12 mouse cellular contexts compared by ENCODE assay signal in genomic region chr4:96797583-96797982, GRCm38 (mm10). TPM values are rescaled to one million over a fixed set of nuclear protein-coding genes. Genes with fewer than 3 reads are reported as not detected.
DNase-seq lines count a peak whose midpoint lies in the region; ATAC-seq lines count a peak whose summit lies in the region.
"Had no signal": no experiment of that assay in that cellular context is flagged by ENCODE, and none has a peak within 500 bp of the region (broad histone marks: within the 10 kb centered on the region; RNA-seq: fewer than 3 reads in every experiment).

No protein-coding gene starts in this region.

- no peak overlapping the region for H3K27ac ChIP-seq in forebrain, embryonic 14.5 days (ENCODE audit: low read depth, low read length)
- no peak overlapping the region for H3K27ac ChIP-seq in hindbrain, embryonic 13.5 days
- H3K27ac ChIP-seq in neural tube, embryonic 12.5 days, result no peak overlapping the region
- H3K27ac ChIP-seq: embryonic facial prominence, embryonic 15.5 days; kidney, postnatal 0 days; macrophage had no signal

- ATAC-seq in forebrain, embryonic 14.5 days, result peak; percentile 86
- peak; percentile 84 for ATAC-seq in hindbrain, embryonic 13.5 days (ENCODE audit: low FRiP score)
- ATAC-seq in neural tube, embryonic 12.5 days (ENCODE audit: low FRiP score, low read depth), result peak; percentile 75
- no peak for ATAC-seq in megakaryocyte progenitor cell, adult 5-6 weeks (replicated peaks; ENCODE audit: poor library complexity)

- H3K4me3 ChIP-seq in forebrain, embryonic 14.5 days (ENCODE audit: low read depth, low read length), result no peak overlapping the region
- no peak overlapping the region for H3K4me3 ChIP-seq in hindbrain, embryonic 13.5 days
- no peak overlapping the region for H3K4me3 ChIP-seq in neural tube, embryonic 12.5 days
- H3K4me3 ChIP-seq: embryonic facial prominence, embryonic 15.5 days had no signal

- DNase-seq in left cerebral cortex, postnatal 10 days (ENCODE audit: extremely low spot score in 1 of 2, low spot score in 2 of 2), result peak; percentile 56 to 64
- DNase-seq in left cerebral cortex, adult 11 months (ENCODE audit: low spot score), result no peak
- DNase-seq in forebrain, embryonic 14.5 days (ENCODE audit: low spot score), result peak; percentile 84
- no peak for DNase-seq in urinary bladder, postnatal 14 days (ENCODE audit: low spot score)
- DNase-seq: thymus, postnatal 4 days had no signal

- H3K27me3 ChIP-seq in forebrain, embryonic 14.5 days (replicated peaks; ENCODE audit: control insufficient read depth, insufficient read depth, low read length), result no peaks in the 10 kb centered on the region
- H3K27me3 ChIP-seq in hindbrain, embryonic 13.5 days, result no peaks in the 10 kb centered on the region
- no peaks in the 10 kb centered on the region for H3K27me3 ChIP-seq in neural tube, embryonic 12.5 days (replicated peaks)
- H3K27me3 ChIP-seq: embryonic facial prominence, embryonic 15.5 days had no signal

- no peak overlapping the region for H3K4me2 ChIP-seq in forebrain, embryonic 14.5 days (ENCODE audit: low read length)
- no peak overlapping the region for H3K4me2 ChIP-seq in hindbrain, embryonic 13.5 days
- H3K4me2 ChIP-seq in neural tube, embryonic 12.5 days (replicated peaks), result no peak overlapping the region
- H3K4me2 ChIP-seq: embryonic facial prominence, embryonic 15.5 days had no signal

- no peak overlapping the region for H3K9ac ChIP-seq in forebrain, embryonic 14.5 days (ENCODE audit: low read length)
- no peak overlapping the region for H3K9ac ChIP-seq in hindbrain, embryonic 13.5 days
- H3K9ac ChIP-seq in neural tube, embryonic 12.5 days, result no peak overlapping the region
- H3K9ac ChIP-seq: embryonic facial prominence, embryonic 15.5 days had no signal

- H3K36me3 ChIP-seq in forebrain, embryonic 14.5 days (ENCODE audit: control insufficient read depth, insufficient read depth, low read length), result no peaks in the 10 kb centered on the region
- no peaks in the 10 kb centered on the region for H3K36me3 ChIP-seq in hindbrain, embryonic 13.5 days
- no peaks in the 10 kb centered on the region for H3K36me3 ChIP-seq in neural tube, embryonic 12.5 days
- H3K36me3 ChIP-seq: embryonic facial prominence, embryonic 15.5 days had no signal

- WGBS in forebrain, embryonic 14.5 days, result 14% methylated on average over 1 of the region's 1 CpGs
- WGBS in hindbrain, embryonic 13.5 days, result 44% methylated on average over 1 of the region's 1 CpGs
- 28% methylated on average over 1 of the region's 1 CpGs for WGBS in neural tube, embryonic 12.5 days

- intact Hi-C loops in left cerebral cortex, postnatal 10 days (cut with DNase I), result no loop called here

- no peaks in the 10 kb centered on the region for H3K4me1 ChIP-seq in forebrain, embryonic 14.5 days (ENCODE audit: control insufficient read depth, insufficient read depth, low read length)
- 0 out of 2 replicates have a peak, but pooled peaks cover 3% of the 10 kb centered on the region for H3K4me1 ChIP-seq in hindbrain, embryonic 13.5 days (replicated peaks)
- H3K4me1 ChIP-seq in neural tube, embryonic 12.5 days, result no peaks in the 10 kb centered on the region
- H3K4me1 ChIP-seq: embryonic facial prominence, embryonic 15.5 days had no signal

- H3K9me3 ChIP-seq in forebrain, embryonic 14.5 days (replicated peaks; ENCODE audit: control insufficient read depth, low read length), result no peaks in the 10 kb centered on the region
- H3K9me3 ChIP-seq in hindbrain, embryonic 13.5 days, result no peaks in the 10 kb centered on the region
- no peaks in the 10 kb centered on the region for H3K9me3 ChIP-seq in neural tube, embryonic 12.5 days
- H3K9me3 ChIP-seq: embryonic facial prominence, embryonic 15.5 days had no signal

RNA-seq across cellular contexts. Expression of gene Gm12695, which starts 12.6 kb away (rescaled TPM):
- total RNA-seq in left cerebral cortex, postnatal 10 days (2021), result not detected
- not detected in 2 replicates for polyA plus RNA-seq in forebrain, embryonic 14.5 days (2014; fragmentation: Nextera tagmentation; extraction: Ambion mirVana)
- not detected in 2 replicates for polyA plus RNA-seq in hindbrain, embryonic 13.5 days (2015; fragmentation: Nextera tagmentation; extraction: Ambion mirVana)
- polyA plus RNA-seq in neural tube, embryonic 12.5 days (2016; fragmentation: Nextera tagmentation; extraction: Ambion mirVana), result not detected in 2 replicates
- total RNA-seq in megakaryocyte progenitor cell, adult 5-6 weeks (2015), result not detected in 2 replicates
- not detected in 2 replicates for total RNA-seq in megakaryocyte progenitor cell, adult 5-6 weeks (2017)
- total RNA-seq: granulocyte monocyte progenitor cell, adult 5-6 weeks had no signal
- polyA plus RNA-seq: kidney, postnatal 0 days; macrophage had no signal

Comparison
In these comparisons a context has a peak if more than half of its experiments do, and no peak if none do; other contexts are left out.
1. DNase-seq: peak in left cerebral cortex, postnatal 10 days (2 of 2) and forebrain, embryonic 14.5 days (single experiment); none in left cerebral cortex, adult 11 months (single experiment) and urinary bladder, postnatal 14 days (single experiment).